Mouse (Mus musculus) CD4-positive helper T cell, adult 2 months (primary cell): ENCODE measurements around the gene Stra6l.

Experiments
- DNase-seq: peaks from one replicate; pipeline ENCODE4 v3.0.0-alpha.2; 2012; ENCODE audit warnings: low read depth, missing footprints, low spot score

Gene Stra6l

GRCm38 (mm10) chr4:45848109-45848824 is at the start of gene Stra6l:
Stra6l (plus strand) TSS chr4:45848664.
- DNase-seq, result no peak

GRCm38 (mm10) chr4:45798964-45799363 is 49.5 kb upstream of the Stra6l start, which contains the start of gene Aldh1b1:
Aldh1b1 (plus strand) TSS chr4:45799022.
- peak; percentile 66 for DNase-seq

- no peak for DNase-seq
Observed at GRCm38 (mm10) chr4:45799956-45800537, 48.4 kb upstream of the Stra6l start.

GRCm38 (mm10) chr4:45802900-45803299 is 45.6 kb upstream of the Stra6l start:
- DNase-seq, result no peak

GRCm38 (mm10) chr4:45808034-45808433 is 40.4 kb upstream of the Stra6l start:
- DNase-seq, result no peak

GRCm38 (mm10) chr4:45811250-45811649 is 37.2 kb upstream of the Stra6l start:
- no peak for DNase-seq

- no peak for DNase-seq
Observed at GRCm38 (mm10) chr4:45815542-45815941, 32.9 kb upstream of the Stra6l start.

GRCm38 (mm10) chr4:45818814-45819207 is 29.7 kb upstream of the Stra6l start:
- no peak for DNase-seq

GRCm38 (mm10) chr4:45819208-45819931 is 29.1 kb upstream of the Stra6l start:
- no peak for DNase-seq

GRCm38 (mm10) chr4:45820074-45820830 is 28.2 kb upstream of the Stra6l start:
- DNase-seq, result peak; percentile 34

GRCm38 (mm10) chr4:45821995-45822394 is 26.5 kb upstream of the Stra6l start:
- no peak for DNase-seq

GRCm38 (mm10) chr4:45822781-45823575 is 25.5 kb upstream of the Stra6l start:
- no peak for DNase-seq

- no peak for DNase-seq
Observed at GRCm38 (mm10) chr4:45824049-45824760, 24.3 kb upstream of the Stra6l start.

- no peak for DNase-seq
Observed at GRCm38 (mm10) chr4:45824761-45825556, 23.5 kb upstream of the Stra6l start.

GRCm38 (mm10) chr4:45826275-45827040 is 22.0 kb upstream of the Stra6l start, which contains the start of gene Igfbpl1:
Igfbpl1 (minus strand) TSS chr4:45826923.
- DNase-seq, result no peak

GRCm38 (mm10) chr4:45829907-45830759 is 18.3 kb upstream of the Stra6l start:
- no peak for DNase-seq

- DNase-seq, result no peak
Observed at GRCm38 (mm10) chr4:45831996-45832395, 16.5 kb upstream of the Stra6l start.

- no peak for DNase-seq
Observed at GRCm38 (mm10) chr4:45833461-45833860, 15.0 kb upstream of the Stra6l start.
